Mouse (Mus musculus): Measurements from ENCODE around the gene Dtymk. TPM values are rescaled to one million over a fixed set of nuclear protein-coding genes. Genes with fewer than 3 reads are reported as not detected.

Dtymk gene
- total RNA-seq (2023), result 50.3 TPM

GRCm38 (mm10) chr1:93801741-93802238, at the start of gene Dtymk:
Gene Dtymk, minus strand, starts transcription at chr1:93801934.

GRCm38 (mm10) chr1:93824609-93825008, 22.9 kb upstream of the Dtymk start, which contains the start of gene D2hgdh:
Gene D2hgdh, plus strand, starts transcription at chr1:93824909.

GRCm38 (mm10) chr1:93803556-93804507, 2.1 kb upstream of the Dtymk start, which contains the start of gene Ing5:
Gene Ing5, plus strand, starts transcription at chr1:93803965.

GRCm38 (mm10) chr1:93754573-93755290, 47.0 kb downstream of the Dtymk start, which contains the start of gene Thap4:
Gene Thap4, minus strand, starts transcription at chr1:93754864.

GRCm38 (mm10) chr1:93751290-93751689, 50.4 kb downstream of the Dtymk start, which contains the start of gene Atg4b:
Gene Atg4b, plus strand, starts transcription at chr1:93751500.

Other genes with a start within 250 kb of the Dtymk start
- gene Stk25, start 143.3 kb downstream of the Dtymk start, total RNA-seq (2023), result 118 TPM
- not detected for gene Bok, start 116.3 kb downstream of the Dtymk start, total RNA-seq (2023)
- 95.2 TPM for gene Atg4b, start 50.4 kb downstream of the Dtymk start, total RNA-seq (2023)
- 16.2 TPM for gene Thap4, start 47.1 kb downstream of the Dtymk start, total RNA-seq (2023)
- 34.2 TPM for gene Ing5, start 2.0 kb upstream of the Dtymk start, total RNA-seq (2023)
- 58.5 TPM for gene D2hgdh, start 23.0 kb upstream of the Dtymk start, total RNA-seq (2023)
- gene Gal3st2, start 59.4 kb upstream of the Dtymk start, total RNA-seq (2023), result 0.58 TPM
- 0.40 TPM for gene Gal3st2b, start 116.4 kb upstream of the Dtymk start, total RNA-seq (2023)
- gene Gal3st2c, start 188.6 kb upstream of the Dtymk start, total RNA-seq (2023), result 0.09 TPM
- not detected for gene Neu4, start 218.5 kb upstream of the Dtymk start, total RNA-seq (2023)

Measured in CD8-positive naive resting alpha-beta T cell, adult 57 days (primary cell).